Mouse (Mus musculus): ENCODE measurements at regions not wholly inside any gene's neighbourhood (a gene's known extent, or its start where the extent isn't known, plus 50 kb on each side); places are given as distances from the start of the nearest gene placed in this dataset.

- in situ Hi-C loops (cut with MboI, MseI), result loop anchor here (10.0 kb wide), 1 partner anchor 409 kb away; no protein-coding TSS in a partner anchor
Measured at GRCm38 (mm10) chr7:58093523-58093922, 562.4 kb upstream of the Atp10a start.

- in situ Hi-C loops (cut with MboI, MseI), result no loop called here
Measured at GRCm38 (mm10) chr7:58078825-58079224, 569.0 kb upstream of the Gabra5 start.

DNA sequence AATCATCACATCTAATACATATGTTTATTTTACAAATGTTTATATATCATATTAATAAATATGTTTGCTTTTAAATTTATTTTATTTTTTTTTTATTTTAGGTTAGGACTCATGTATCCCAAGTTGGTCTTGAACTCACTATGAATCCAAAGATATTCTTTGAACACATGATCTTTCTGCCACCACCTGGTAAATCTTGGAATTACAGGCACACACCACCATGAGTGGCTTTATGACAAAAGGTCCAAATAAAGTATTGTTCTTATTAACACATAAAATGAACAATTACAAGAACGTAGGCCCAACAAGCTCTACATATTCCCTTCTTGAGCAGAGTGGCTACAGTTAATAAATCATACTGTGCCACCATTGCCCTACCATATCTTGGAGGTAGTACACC, 523.1 kb upstream of the Gabra5 start:
- in situ Hi-C loops (cut with MboI, MseI), result loop anchor here (10.0 kb wide), 1 partner anchor 348 kb away; no protein-coding TSS in a partner anchor

DNA sequence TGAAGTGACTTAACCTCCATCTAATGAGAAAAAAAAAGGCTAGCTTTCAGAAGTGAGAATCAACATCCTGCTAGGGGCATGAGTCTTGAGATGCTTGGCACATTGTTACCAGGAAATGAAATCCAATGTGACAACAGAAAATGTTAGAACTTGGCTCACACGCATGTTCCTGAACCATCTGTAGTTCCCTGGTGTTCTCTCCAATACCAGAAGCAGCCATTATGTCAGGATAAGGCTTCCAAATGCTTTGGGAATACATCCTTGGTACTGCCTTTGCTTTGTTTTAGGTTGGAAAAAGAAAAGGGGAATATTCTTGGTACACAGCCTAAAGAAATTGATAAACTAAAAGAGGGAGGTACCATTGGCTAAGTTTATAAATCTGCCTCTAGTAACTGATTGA, 522.3 kb upstream of the Gabra5 start:
- in situ Hi-C loops (cut with MboI, MseI), result loop anchor here (10.0 kb wide), 1 partner anchor 347 kb away; no protein-coding TSS in a partner anchor

DNA sequence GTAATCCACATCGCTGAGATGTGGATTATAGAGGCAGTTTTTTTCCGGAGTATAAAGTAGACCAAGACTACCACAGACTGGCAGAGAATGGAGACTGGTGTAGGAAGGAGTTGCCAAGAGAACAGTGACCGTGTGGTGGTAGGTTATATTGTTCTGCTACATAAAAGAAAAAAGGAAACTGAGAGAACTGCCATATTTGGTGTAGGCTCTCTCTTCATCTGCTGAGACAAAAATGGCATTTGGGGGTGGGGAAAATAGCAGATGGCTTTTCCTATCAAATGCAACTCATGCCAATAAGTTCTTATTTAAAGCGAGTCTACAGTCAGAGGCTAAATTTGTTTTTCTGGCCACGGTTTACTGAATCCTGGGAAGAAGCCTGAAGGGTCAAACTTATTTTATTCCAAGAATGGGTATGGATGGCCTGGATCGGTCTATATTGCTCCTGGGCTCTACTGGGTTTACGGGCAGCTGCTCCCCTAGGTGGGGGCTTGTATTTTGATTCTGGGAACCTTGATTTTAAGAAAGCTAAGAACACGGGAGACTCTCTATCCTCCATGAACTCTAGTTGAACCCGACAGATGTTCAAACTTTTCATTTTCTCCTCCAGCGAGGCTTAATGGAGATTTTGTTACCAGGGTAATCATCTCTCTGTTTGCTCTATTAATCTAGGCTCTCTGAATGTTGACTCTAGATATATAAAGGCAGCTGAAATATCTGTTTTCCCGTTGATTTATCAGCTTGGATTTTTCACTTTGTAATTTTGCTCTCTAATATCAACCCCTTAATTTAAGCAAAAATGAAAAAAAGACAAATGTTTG, 482.8 kb upstream of the Gabra5 start:
- in situ Hi-C loops (cut with MboI, MseI), result no loop called here

DNA sequence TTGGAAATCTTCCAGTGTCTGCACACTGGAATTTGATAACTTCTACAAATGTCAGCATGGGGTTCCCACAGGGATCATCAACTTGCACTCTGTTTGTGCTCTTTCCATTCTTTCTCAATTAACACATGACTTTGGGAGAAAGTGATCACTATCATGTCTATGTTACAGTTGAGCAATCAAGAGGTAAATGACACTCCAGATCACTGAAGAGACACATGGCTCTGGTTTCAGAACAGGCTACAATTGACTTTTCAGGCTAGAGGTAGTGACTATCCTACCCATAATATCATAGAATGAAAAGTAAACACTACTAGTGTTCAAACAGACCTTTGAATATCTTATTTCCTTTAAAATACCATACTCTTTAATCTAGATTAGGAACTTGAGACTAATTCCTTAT, 473.3 kb upstream of the Gabra5 start:
- in situ Hi-C loops (cut with MboI, MseI), result no loop called here

DNA sequence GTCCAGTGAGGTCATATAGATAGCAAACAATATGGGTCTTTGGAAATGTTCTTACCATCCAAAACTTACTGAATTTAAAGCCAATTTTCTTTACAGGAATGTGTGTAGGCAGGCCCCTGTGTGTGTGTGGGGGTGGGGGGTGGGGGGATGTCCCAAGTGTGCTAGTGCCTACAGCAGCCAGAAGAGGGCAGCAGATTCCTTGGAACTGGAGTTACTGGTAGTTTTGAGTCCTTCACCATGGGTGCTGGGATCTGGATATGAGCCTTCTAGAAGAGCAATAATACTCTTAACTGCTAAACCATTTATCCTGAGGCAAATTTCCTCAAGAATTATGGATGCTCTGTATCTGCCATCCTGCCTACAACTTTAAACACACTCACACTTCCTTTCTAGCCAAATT, 456.4 kb upstream of the Gabra5 start:
- in situ Hi-C loops (cut with MboI, MseI), result no loop called here

GRCm38 (mm10) chr7:57958871-57959270, 449.0 kb upstream of the Gabra5 start:
- in situ Hi-C loops (cut with MboI, MseI), result no loop called here
